Mouse (Mus musculus): Measurements from ENCODE around the gene Hoxa6. TPM values are rescaled to one million over a fixed set of nuclear protein-coding genes. Genes with fewer than 3 reads are reported as not detected.

Gene Hoxa6
- total and polyA plus RNA-seq, 3 experiments: 0.16 TPM; not detected in 2

- no peak for ATAC-seq (ENCODE audit: extremely low read depth, insufficient number of reproducible peaks, low FRiP score, poor library complexity, severe bottlenecking)
- H3K36me3 ChIP-seq (replicated peaks): no peaks in the 10 kb centered on the region
- peaks cover 10% of the 10 kb centered on the region for H3K4me1 ChIP-seq (ENCODE audit: insufficient read depth, low read depth, low read length)
- no peak overlapping the region for H3K4me3 ChIP-seq (ENCODE audit: low read depth, low read length)
- peaks cover 9% of the 10 kb centered on the region for H3K9me3 ChIP-seq (replicated peaks)
- no peak for DNase-seq (ENCODE audit: low spot score)
- peaks cover 42% of the 10 kb centered on the region for H3K27me3 ChIP-seq (ENCODE audit: insufficient read depth, low read length)
- TF ChIP-seq GATA2 (IDR thresholded peaks at IDR 0.05; ENCODE audit: borderline replicate concordance, low read depth, low read length): no peak
- TF ChIP-seq POLR2AphosphoS5 (IDR thresholded peaks at IDR 0.05; ENCODE audit: insufficient replicate concordance, low read depth, low read length): no peak
- TF ChIP-seq CTCF (IDR thresholded peaks at IDR 0.05; ENCODE audit: low read depth, low read length): no peak
Observed at GRCm38 (mm10) chr6:52219234-52219942, 10.9 kb upstream of the Hoxa6 start.

GRCm38 (mm10) chr6:52218643-52219215, 10.2 kb upstream of the Hoxa6 start:
- no peaks in the 10 kb centered on the region for H3K36me3 ChIP-seq (replicated peaks)
- DNase-seq (ENCODE audit: low spot score) (no peak), ATAC-seq (ENCODE audit: extremely low read depth, insufficient number of reproducible peaks, low FRiP score, poor library complexity, severe bottlenecking) (no peak)
- peaks cover 9% of the 10 kb centered on the region for H3K9me3 ChIP-seq (replicated peaks)
- peaks cover 36% of the 10 kb centered on the region for H3K27me3 ChIP-seq (ENCODE audit: insufficient read depth, low read length)
- no peak for TF ChIP-seq TAL1 (conservative IDR thresholded peaks at IDR 0.05; ENCODE audit: low read depth, low read length)
- TF ChIP-seq GATA2 (IDR thresholded peaks at IDR 0.05; ENCODE audit: borderline replicate concordance, low read depth, low read length): no peak
- TF ChIP-seq POLR2AphosphoS5 (IDR thresholded peaks at IDR 0.05; ENCODE audit: insufficient replicate concordance, low read depth, low read length): no peak
- TF ChIP-seq GATA1 (IDR thresholded peaks at IDR 0.05; ENCODE audit: borderline replicate concordance, low read length): no peak
- TF ChIP-seq CTCF (IDR thresholded peaks at IDR 0.05; ENCODE audit: low read depth, low read length): no peak
- no peak overlapping the region for H3K4me3 ChIP-seq (ENCODE audit: low read depth, low read length)
- H3K4me1 ChIP-seq (ENCODE audit: insufficient read depth, low read depth, low read length): peaks cover 10% of the 10 kb centered on the region

DNA sequence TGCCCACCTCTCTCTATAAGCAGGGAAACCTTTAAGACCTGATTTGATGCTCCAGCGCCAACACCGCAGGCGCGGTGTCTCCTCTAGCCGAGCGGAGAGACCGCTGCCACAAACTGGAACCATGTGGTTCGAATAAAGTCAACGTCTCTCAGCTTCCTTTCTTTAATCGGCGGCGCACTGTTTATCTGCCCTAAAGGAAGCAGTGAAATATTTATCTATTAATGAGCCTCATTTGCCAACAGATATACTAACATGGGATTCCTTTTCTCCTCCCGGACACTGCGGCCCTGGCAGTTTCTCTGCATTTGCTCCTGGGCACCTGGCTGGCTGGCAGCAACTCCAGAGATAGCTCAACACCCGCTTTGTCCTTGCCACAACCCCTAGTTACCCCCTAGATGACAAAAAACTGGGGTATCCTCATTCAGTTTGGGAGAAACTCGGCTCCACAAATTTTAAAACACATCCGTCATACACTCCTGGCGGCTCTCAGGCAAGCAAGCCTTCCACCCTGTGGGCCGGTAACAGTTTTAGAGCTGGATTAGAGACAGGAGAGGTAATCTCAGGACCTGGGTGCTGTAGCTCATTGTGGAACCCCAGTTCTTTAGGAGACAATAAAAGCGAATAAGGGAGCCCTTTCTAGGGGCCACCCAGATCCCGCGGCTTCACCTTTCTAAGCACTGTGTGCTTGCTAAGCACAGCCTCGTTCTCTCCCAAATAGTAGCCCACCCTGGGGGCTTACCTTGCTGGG, 9.5 kb upstream of the Hoxa6 start:
- ATAC-seq (ENCODE audit: extremely low read depth, insufficient number of reproducible peaks, low FRiP score, poor library complexity, severe bottlenecking) (no peak), DNase-seq (ENCODE audit: low spot score) (no peak)
- Histone ChIP-seq H3K4me1 (ENCODE audit: insufficient read depth, low read depth, low read length) (peaks cover 10% of the 10 kb centered on the region), H3K27me3 (ENCODE audit: insufficient read depth, low read length) (peaks cover 42% of the 10 kb centered on the region), H3K9me3 (replicated peaks) (peaks cover 9% of the 10 kb centered on the region), H3K4me3 (ENCODE audit: low read depth, low read length) (no peak overlapping the region), H3K36me3 (replicated peaks) (no peaks in the 10 kb centered on the region)
- TF ChIP-seq GATA2 (IDR thresholded peaks at IDR 0.05; ENCODE audit: borderline replicate concordance, low read depth, low read length) (no peak), CTCF (IDR thresholded peaks at IDR 0.05; ENCODE audit: low read depth, low read length) (no peak), TAL1 (conservative IDR thresholded peaks at IDR 0.05; ENCODE audit: low read depth, low read length) (no peak), POLR2AphosphoS5 (IDR thresholded peaks at IDR 0.05; ENCODE audit: insufficient replicate concordance, low read depth, low read length) (no peak), GATA1 (IDR thresholded peaks at IDR 0.05; ENCODE audit: borderline replicate concordance, low read length) (no peak)

DNA sequence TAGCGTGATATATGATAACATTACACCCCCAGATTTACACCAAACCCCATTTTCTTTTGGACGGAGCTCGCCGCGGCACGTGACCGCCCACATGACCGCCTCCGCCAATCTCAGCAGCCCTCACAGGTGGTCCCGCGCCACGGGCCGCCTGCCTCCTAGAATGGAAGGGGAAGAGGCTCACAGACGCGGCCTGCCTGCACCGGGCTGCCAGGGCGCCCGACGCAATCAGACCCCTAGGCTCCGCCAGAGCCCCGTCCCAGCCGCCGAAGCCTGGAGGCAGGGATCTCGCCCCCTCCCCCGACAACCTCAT, 8.9 kb upstream of the Hoxa6 start:
- DNase-seq (ENCODE audit: low spot score) (no peak), ATAC-seq (ENCODE audit: extremely low read depth, insufficient number of reproducible peaks, low FRiP score, poor library complexity, severe bottlenecking) (no peak)
- peaks cover 9% of the 10 kb centered on the region for H3K9me3 ChIP-seq (replicated peaks)
- TF ChIP-seq GATA1 (IDR thresholded peaks at IDR 0.05; ENCODE audit: borderline replicate concordance, low read length): no peak
- no peak for TF ChIP-seq CTCF (IDR thresholded peaks at IDR 0.05; ENCODE audit: low read depth, low read length)
- TF ChIP-seq TAL1 (conservative IDR thresholded peaks at IDR 0.05; ENCODE audit: low read depth, low read length): no peak
- no peak for TF ChIP-seq GATA2 (IDR thresholded peaks at IDR 0.05; ENCODE audit: borderline replicate concordance, low read depth, low read length)
- TF ChIP-seq POLR2AphosphoS5 (IDR thresholded peaks at IDR 0.05; ENCODE audit: insufficient replicate concordance, low read depth, low read length): no peak
- peaks cover 44% of the 10 kb centered on the region for H3K27me3 ChIP-seq (ENCODE audit: insufficient read depth, low read length)
- peaks cover 10% of the 10 kb centered on the region for H3K4me1 ChIP-seq (ENCODE audit: insufficient read depth, low read depth, low read length)
- no peak overlapping the region for H3K4me3 ChIP-seq (ENCODE audit: low read depth, low read length)
- H3K36me3 ChIP-seq (replicated peaks): no peaks in the 10 kb centered on the region

- Histone ChIP-seq H3K4me3 (ENCODE audit: low read depth, low read length) (no peak overlapping the region), H3K4me1 (ENCODE audit: insufficient read depth, low read depth, low read length) (peaks cover 7% of the 10 kb centered on the region), H3K27me3 (ENCODE audit: insufficient read depth, low read length) (peaks cover 44% of the 10 kb centered on the region), H3K36me3 (replicated peaks) (no peaks in the 10 kb centered on the region), H3K9me3 (replicated peaks) (peaks cover 9% of the 10 kb centered on the region)
- TF ChIP-seq TAL1 (conservative IDR thresholded peaks at IDR 0.05; ENCODE audit: low read depth, low read length) (no peak), CTCF (IDR thresholded peaks at IDR 0.05; ENCODE audit: low read depth, low read length) (no peak), GATA2 (IDR thresholded peaks at IDR 0.05; ENCODE audit: borderline replicate concordance, low read depth, low read length) (no peak), GATA1 (IDR thresholded peaks at IDR 0.05; ENCODE audit: borderline replicate concordance, low read length) (no peak), POLR2AphosphoS5 (IDR thresholded peaks at IDR 0.05; ENCODE audit: insufficient replicate concordance, low read depth, low read length) (no peak)
- ATAC-seq (ENCODE audit: extremely low read depth, insufficient number of reproducible peaks, low FRiP score, poor library complexity, severe bottlenecking) (no peak), DNase-seq (ENCODE audit: low spot score) (no peak)
Observed at GRCm38 (mm10) chr6:52216691-52217458, 8.4 kb upstream of the Hoxa6 start.
